Mouse (Mus musculus) heart, embryonic 14.5 days (tissue): Measurements from ENCODE around the gene Nrd1. TPM values are rescaled to one million over a fixed set of nuclear protein-coding genes. Genes with fewer than 3 reads are reported as not detected.

ENCODE experiments used
- ATAC-seq: fragments of 200-750 bp; cut with Nextera tagmentation; 2 replicates; pipeline ENCODE4 v1.8.0; 2017; ENCODE audit warnings: low read depth, moderate TSS enrichment; ENCODE audit not compliant: insufficient number of reproducible peaks, insufficient read depth, low FRiP score
- H3K27ac ChIP-seq, 2 experiments: fragments of 200-500 bp in 1 of 2; fragments of 300-500 bp in 1 of 2; sonication (generic) in 1 of 2; replicated peaks in 1 of 2; 2 replicates each; pipeline ENCODE4 v1.5.1; 2012 to 2014; ENCODE audit warnings: low read depth in 2 of 2, low read length in 2 of 2, control low read depth in 1 of 2, mild to moderate bottlenecking in 1 of 2, mixed read lengths in 1 of 2; ENCODE audit not compliant: control insufficient read depth in 1 of 2, insufficient read depth in 1 of 2
- H3K27me3 ChIP-seq: fragments of 300-500 bp; sonication (generic); 2 replicates; pipeline ENCODE4 v1.6.1; 2014; ENCODE audit warnings: mild to moderate bottlenecking, low read length, control low read depth; ENCODE audit not compliant: control insufficient read depth, insufficient read depth
- H3K36me3 ChIP-seq: fragments of 300-500 bp; sonication (generic); 2 replicates; pipeline ENCODE4 v1.6.1; 2014; ENCODE audit warnings: mild to moderate bottlenecking, control low read depth, low read length, mixed read lengths; ENCODE audit not compliant: control insufficient read depth, insufficient read depth
- H3K4me1 ChIP-seq, 2 experiments: fragments of 200-500 bp in 1 of 2; fragments of 300-500 bp in 1 of 2; sonication (generic) in 1 of 2; 2 replicates each; pipeline ENCODE4 v1.6.1; 2012 to 2014; ENCODE audit warnings: low read length in 2 of 2, control low read depth in 1 of 2, mixed read lengths in 1 of 2; ENCODE audit not compliant: control insufficient read depth in 2 of 2, insufficient read depth in 2 of 2
- H3K4me2 ChIP-seq: fragments of 300-500 bp; sonication (generic); 2 replicates; pipeline ENCODE4 v1.6.1; 2014; ENCODE audit warnings: mild to moderate bottlenecking, low read length
- H3K4me3 ChIP-seq, 2 experiments: fragments of 200-500 bp in 1 of 2; fragments of 300-500 bp in 1 of 2; sonication (generic) in 1 of 2; 2 replicates each; pipeline ENCODE4 v1.5.1; 2012 to 2014; ENCODE audit warnings: low read length in 2 of 2, mild to moderate bottlenecking in 2 of 2, control low read depth in 1 of 2, low read depth in 1 of 2, moderate library complexity in 1 of 2; ENCODE audit not compliant: control insufficient read depth in 1 of 2, insufficient read depth in 1 of 2
- H3K9ac ChIP-seq: fragments of 300-500 bp; sonication (generic); 2 replicates; pipeline ENCODE4 v1.6.1; 2014; ENCODE audit warnings: mild to moderate bottlenecking, low read length
- H3K9me3 ChIP-seq: fragments of 300-500 bp; sonication (generic); 2 replicates; pipeline ENCODE4 v1.6.1; 2016; ENCODE audit warnings: low read length, control low read depth; ENCODE audit not compliant: control insufficient read depth
- WGBS: fragments of 180-500 bp; shearing (Covaris S2); extraction: QIAGEN DNeasy Blood & Tissue Kit; methylation state at CpG from one replicate; pipeline ENCODE4 v1.1.7; 2014; 5-methylcytosine and 5-hydroxymethylcytosine counted together
- polyA plus RNA-seq: library from polyadenylated mRNA; unstranded; fragments of >200 nt; fragmentation: Nextera tagmentation; extraction: Ambion mirVana; gene quantifications from 2 replicates; pipeline ENCODE4 v1.2.1, GENCODE M21; 2014

The Nrd1 gene
- polyA plus RNA-seq, 1 experiment from 2014 or later: 37.5 TPM

DNA sequence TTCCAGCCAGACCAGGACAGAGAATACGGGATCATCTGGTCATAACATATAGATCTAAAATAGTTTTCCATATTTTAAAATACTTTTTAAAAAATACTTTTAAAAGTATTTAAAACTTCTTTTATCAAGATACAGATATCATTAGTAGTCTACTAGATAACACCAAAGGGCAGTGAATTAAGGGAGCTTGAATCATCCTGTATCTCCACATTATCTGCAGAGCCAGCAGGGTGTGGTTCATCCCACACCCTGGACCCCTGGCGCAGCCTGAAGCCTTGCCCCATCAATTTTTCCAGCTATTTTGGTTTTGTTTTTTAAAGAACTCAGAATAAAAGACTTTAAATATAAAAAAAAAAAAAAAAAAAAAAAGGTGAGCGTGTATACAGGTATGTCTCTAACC is 98.4 kb downstream of the Nrd1 start:
- no peak for ATAC-seq

GRCm38 (mm10) chr4:109102574-109102973 is 102.1 kb downstream of the Nrd1 start:
- Histone ChIP-seq H3K9ac (no peak overlapping the region), H3K27ac (no peak overlapping the region), H3K4me2 (no peak overlapping the region), H3K9me3 (no peaks in the 10 kb centered on the region), H3K4me3 (no peak overlapping the region), H3K4me1 (peaks cover 0 to 4% of the 10 kb centered on the region in 2 experiments; a peak in 1 of 4 replicates), H3K27me3 (no peaks in the 10 kb centered on the region), H3K36me3 (peaks cover 21% of the 10 kb centered on the region)
- ATAC-seq: no peak
- WGBS: 86% methylated on average over 5 of the region's 5 CpGs

More for the DNA sequence above, 98.4 kb downstream of the Nrd1 start:
- Histone ChIP-seq H3K4me2 (no peak overlapping the region), H3K9me3 (no peaks in the 10 kb centered on the region), H3K4me3 (no peak overlapping the region), H3K9ac (no peak overlapping the region), H3K4me1 (peaks cover 6 to 15% of the 10 kb centered on the region in 2 experiments), H3K36me3 (peaks cover 32% of the 10 kb centered on the region), H3K27ac (no peak overlapping the region), H3K27me3 (no peaks in the 10 kb centered on the region)
- WGBS: 94% methylated on average over 3 of the region's 3 CpGs

DNA sequence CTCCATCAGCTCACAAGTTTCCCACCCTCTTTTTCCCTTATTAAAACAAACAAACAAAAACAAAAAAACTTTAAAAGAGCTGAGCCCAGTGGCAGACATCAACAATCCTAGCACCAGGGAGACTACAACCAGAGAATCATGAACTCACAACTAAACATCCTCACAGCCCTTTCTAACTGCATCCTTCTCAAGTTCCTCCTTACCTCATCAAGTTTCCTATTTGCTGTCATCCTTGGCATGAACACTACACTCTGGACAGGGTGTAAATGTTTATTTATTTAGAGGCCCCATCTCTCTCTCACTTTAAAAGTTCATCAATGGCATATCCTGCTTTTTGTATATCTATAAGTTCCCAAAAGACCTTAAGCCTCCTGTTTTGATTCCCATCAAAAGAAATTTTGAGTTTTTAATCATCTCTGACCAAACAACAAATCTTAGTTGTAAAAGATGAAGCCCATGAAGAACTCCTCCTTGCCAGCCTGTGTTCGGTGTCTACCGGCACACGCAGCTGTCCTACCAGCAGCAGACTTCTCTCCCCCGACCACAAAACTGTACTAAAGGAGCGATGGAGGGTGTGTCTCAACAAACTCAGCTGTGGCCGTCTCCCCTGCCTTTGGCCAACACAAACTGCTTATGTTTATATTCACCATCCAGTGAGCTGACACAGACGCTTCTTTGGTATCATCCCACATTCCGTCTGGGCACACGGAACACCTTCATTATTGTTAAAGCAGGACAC is 102.9 kb downstream of the Nrd1 start:
- 76% methylated on average over 9 of the region's 9 CpGs for WGBS
- no peaks in the 10 kb centered on the region for H3K9me3 ChIP-seq

GRCm38 (mm10) chr4:109105254-109105653 is 104.8 kb downstream of the Nrd1 start:
- Histone ChIP-seq H3K27me3 (no peaks in the 10 kb centered on the region), H3K36me3 (peaks cover 14% of the 10 kb centered on the region), H3K4me1 (peaks cover 0 to 4% of the 10 kb centered on the region in 2 experiments; a peak in 1 of 4 replicates), H3K4me3 (no peak overlapping the region), H3K9ac (no peak overlapping the region), H3K27ac (no peak overlapping the region), H3K9me3 (no peaks in the 10 kb centered on the region), H3K4me2 (no peak overlapping the region)
- ATAC-seq: no peak

More for the DNA sequence above, 102.9 kb downstream of the Nrd1 start:
- ATAC-seq: no peak
- Histone ChIP-seq H3K27me3 (no peaks in the 10 kb centered on the region), H3K4me2 (no peak overlapping the region), H3K9ac (no peak overlapping the region), H3K4me1 (peaks cover 0 to 4% of the 10 kb centered on the region in 2 experiments; a peak in 1 of 4 replicates), H3K27ac (no peak overlapping the region), H3K36me3 (peaks cover 18% of the 10 kb centered on the region), H3K4me3 (no peak overlapping the region)

DNA sequence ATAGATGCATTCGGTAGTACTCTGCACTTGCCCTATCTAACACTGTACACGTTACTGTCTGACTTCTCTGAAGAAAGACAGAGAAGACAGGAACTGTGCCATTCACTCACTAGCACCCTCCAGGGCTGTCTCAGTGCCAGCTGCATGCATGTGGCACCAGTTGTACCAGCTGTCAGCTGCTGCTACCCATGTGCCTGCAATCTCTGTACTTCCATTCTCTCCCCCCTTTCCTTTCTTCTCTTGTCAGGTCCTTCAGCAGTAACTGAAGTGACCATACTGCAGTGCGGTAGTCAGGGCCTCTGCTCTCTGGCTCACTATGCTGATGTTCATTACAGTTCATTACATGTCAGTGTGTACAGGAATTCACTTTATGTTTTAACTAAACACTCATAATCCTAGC is 105.6 kb downstream of the Nrd1 start:
- Histone ChIP-seq H3K36me3 (peaks cover 10% of the 10 kb centered on the region), H3K9me3 (no peaks in the 10 kb centered on the region), H3K4me1 (peaks cover 0 to 4% of the 10 kb centered on the region in 2 experiments; a peak in 1 of 4 replicates), H3K27me3 (no peaks in the 10 kb centered on the region), H3K4me2 (no peak overlapping the region), H3K4me3 (no peak overlapping the region), H3K27ac (no peak overlapping the region), H3K9ac (no peak overlapping the region)
- ATAC-seq: no peak
- WGBS: 54% methylated on average over 3 of the region's 3 CpGs

GRCm38 (mm10) chr4:109106594-109106993 is 106.1 kb downstream of the Nrd1 start:
- H3K36me3 ChIP-seq: peaks cover 4% of the 10 kb centered on the region
- no peak overlapping the region for H3K27ac ChIP-seq
- no peak overlapping the region for H3K9ac ChIP-seq
- ATAC-seq: no peak
- no peak overlapping the region for H3K4me3 ChIP-seq
- H3K4me2 ChIP-seq: no peak overlapping the region
- no peaks in the 10 kb centered on the region for H3K9me3 ChIP-seq
- peaks cover 0 to 4% of the 10 kb centered on the region in 2 experiments; a peak in 1 of 4 replicates for H3K4me1 ChIP-seq
- H3K27me3 ChIP-seq: no peaks in the 10 kb centered on the region

GRCm38 (mm10) chr4:109109012-109109411 is 108.6 kb downstream of the Nrd1 start:
- Histone ChIP-seq H3K4me3 (no peak overlapping the region), H3K4me1 (peaks cover 5 to 14% of the 10 kb centered on the region in 2 experiments), H3K4me2 (no peak overlapping the region), H3K36me3 (no peaks in the 10 kb centered on the region), H3K9me3 (no peaks in the 10 kb centered on the region), H3K9ac (no peak overlapping the region), H3K27me3 (no peaks in the 10 kb centered on the region), H3K27ac (no peak overlapping the region)
- ATAC-seq: no peak
- WGBS: 82% methylated on average over 6 of the region's 6 CpGs

- Histone ChIP-seq H3K4me3 (no peak overlapping the region), H3K27ac (no peak overlapping the region), H3K27me3 (no peaks in the 10 kb centered on the region), H3K9me3 (no peaks in the 10 kb centered on the region), H3K36me3 (no peaks in the 10 kb centered on the region), H3K9ac (no peak overlapping the region), H3K4me1 (peaks cover 5 to 14% of the 10 kb centered on the region in 2 experiments), H3K4me2 (no peak overlapping the region)
- 89% methylated on average over 10 of the region's 10 CpGs for WGBS
- no peak for ATAC-seq
Measured at GRCm38 (mm10) chr4:109109686-109110085, 109.2 kb downstream of the Nrd1 start.
